Mouse (Mus musculus) embryonic facial prominence, embryonic 15.5 days (tissue): ENCODE results near the gene Fbxl18. TPM values are rescaled to one million over a fixed set of nuclear protein-coding genes. Genes with fewer than 3 reads are reported as not detected.
"Not testable (repeated sequence)": the region's sequence is repeated elsewhere in the genome, so short reads cannot be mapped to it uniquely, and the experiment has no call there.

ENCODE experiments used
- ATAC-seq: fragments of 200-750 bp; cut with Nextera tagmentation; 2 replicates; pipeline ENCODE4 v1.8.0; 2017; ENCODE audit warnings: low read depth, moderate TSS enrichment; ENCODE audit not compliant: insufficient number of reproducible peaks, low FRiP score, low TSS enrichment
- H3K27ac ChIP-seq: fragments of 300-500 bp; sonication (generic); replicated peaks from 2 replicates; pipeline ENCODE4 v1.5.1; 2015; ENCODE audit warnings: mild to moderate bottlenecking, inconsistent platforms
- H3K27me3 ChIP-seq: fragments of 300-500 bp; sonication (generic); 2 replicates; pipeline ENCODE4 v1.6.1; 2015; ENCODE audit warnings: inconsistent platforms
- H3K36me3 ChIP-seq: fragments of 300-500 bp; sonication (generic); 2 replicates; pipeline ENCODE4 v1.6.1; 2015; ENCODE audit warnings: mild to moderate bottlenecking, inconsistent platforms
- H3K4me1 ChIP-seq: fragments of 300-500 bp; sonication (generic); 2 replicates; pipeline ENCODE4 v1.6.1; 2015; ENCODE audit warnings: inconsistent platforms
- H3K4me2 ChIP-seq: fragments of 300-500 bp; sonication (generic); replicated peaks from 2 replicates; pipeline ENCODE4 v1.6.1; 2015; ENCODE audit warnings: mild to moderate bottlenecking, inconsistent platforms
- H3K4me3 ChIP-seq: fragments of 300-500 bp; sonication (generic); replicated peaks from 2 replicates; pipeline ENCODE4 v1.5.1; 2015; ENCODE audit warnings: mild to moderate bottlenecking, inconsistent platforms
- H3K9ac ChIP-seq: fragments of 300-500 bp; sonication (generic); 2 replicates; pipeline ENCODE4 v1.6.1; 2015; ENCODE audit warnings: inconsistent platforms
- H3K9me3 ChIP-seq: fragments of 300-500 bp; sonication (generic); replicated peaks from 2 replicates; pipeline ENCODE4 v1.6.1; 2016; ENCODE audit warnings: inconsistent platforms
- WGBS: fragments of 180-500 bp; shearing (Covaris S2); methylation state at CpG from one replicate; pipeline ENCODE4 v1.1.7; 2015; 5-methylcytosine and 5-hydroxymethylcytosine counted together
- polyA plus RNA-seq: library from polyadenylated mRNA; unstranded; fragments of >200 nt; fragmentation: Nextera tagmentation; extraction: Ambion mirVana; gene quantifications from 2 replicates; pipeline ENCODE4 v1.2.1, GENCODE M21; 2015

The Fbxl18 gene
- polyA plus RNA-seq, 1 experiment from 2014 or later: 11.7 TPM

DNA sequence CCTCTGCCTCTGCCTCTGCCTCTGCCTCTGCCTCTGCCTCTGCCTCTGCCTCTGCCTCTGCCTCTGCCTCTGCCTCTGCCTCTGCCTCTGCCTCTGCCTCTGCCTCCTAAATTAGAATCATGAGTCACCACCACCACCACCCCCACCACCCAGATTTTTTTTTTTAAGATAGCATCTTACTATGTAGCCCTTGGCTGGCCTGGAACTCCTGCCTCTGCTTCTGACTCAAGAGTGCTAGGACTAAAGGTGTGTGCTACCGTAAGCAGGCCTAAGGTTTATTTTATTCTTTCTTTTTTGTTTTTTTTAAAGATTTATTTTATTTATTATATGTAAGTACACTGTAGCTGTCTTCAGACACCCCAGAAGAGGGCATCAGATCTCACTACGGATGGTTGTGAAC, 57.8 kb downstream of the Fbxl18 start:
- H3K27me3 ChIP-seq, H3K27ac ChIP-seq, H3K36me3 ChIP-seq, H3K9me3 ChIP-seq, H3K4me3 ChIP-seq, H3K4me2 ChIP-seq, ATAC-seq, H3K9ac ChIP-seq: not testable (repeated sequence)
- 95% methylated on average over 2 of the region's 2 CpGs for WGBS
- H3K4me1 ChIP-seq: peaks cover 18% of the 10 kb centered on the region; the same call in 1 of the 2 replicates

DNA sequence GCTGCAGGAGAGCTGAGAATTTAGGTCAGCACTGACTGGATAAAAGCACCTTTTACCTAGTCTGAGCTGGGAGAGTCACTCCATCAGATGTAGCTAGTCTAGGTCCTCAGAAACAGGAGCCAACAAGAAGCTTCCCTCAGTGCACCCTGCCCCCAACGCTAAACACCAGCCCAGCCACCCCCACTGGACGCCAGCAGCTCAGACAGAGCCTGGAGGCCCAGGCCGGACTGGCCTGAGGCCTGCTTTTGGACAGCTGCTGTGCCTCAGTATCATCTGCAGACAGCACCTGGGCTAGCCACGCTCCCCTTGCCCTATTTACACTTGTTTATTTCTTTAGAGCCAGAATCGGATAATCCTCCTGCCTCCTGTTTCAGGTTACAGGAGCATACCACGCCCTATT, 58.3 kb downstream of the Fbxl18 start:
- peaks cover 15% of the 10 kb centered on the region; the same call in 1 of the 2 replicates for H3K4me1 ChIP-seq
- no peak overlapping the region for H3K4me3 ChIP-seq
- no peak for ATAC-seq
- H3K27me3 ChIP-seq: no peaks in the 10 kb centered on the region
- H3K9me3 ChIP-seq: no peaks in the 10 kb centered on the region
- 48% methylated on average over 6 of the region's 6 CpGs for WGBS
- H3K9ac ChIP-seq: no peak overlapping the region
- H3K4me2 ChIP-seq: no peak overlapping the region
- no peaks in the 10 kb centered on the region for H3K36me3 ChIP-seq
- no peak overlapping the region for H3K27ac ChIP-seq

DNA sequence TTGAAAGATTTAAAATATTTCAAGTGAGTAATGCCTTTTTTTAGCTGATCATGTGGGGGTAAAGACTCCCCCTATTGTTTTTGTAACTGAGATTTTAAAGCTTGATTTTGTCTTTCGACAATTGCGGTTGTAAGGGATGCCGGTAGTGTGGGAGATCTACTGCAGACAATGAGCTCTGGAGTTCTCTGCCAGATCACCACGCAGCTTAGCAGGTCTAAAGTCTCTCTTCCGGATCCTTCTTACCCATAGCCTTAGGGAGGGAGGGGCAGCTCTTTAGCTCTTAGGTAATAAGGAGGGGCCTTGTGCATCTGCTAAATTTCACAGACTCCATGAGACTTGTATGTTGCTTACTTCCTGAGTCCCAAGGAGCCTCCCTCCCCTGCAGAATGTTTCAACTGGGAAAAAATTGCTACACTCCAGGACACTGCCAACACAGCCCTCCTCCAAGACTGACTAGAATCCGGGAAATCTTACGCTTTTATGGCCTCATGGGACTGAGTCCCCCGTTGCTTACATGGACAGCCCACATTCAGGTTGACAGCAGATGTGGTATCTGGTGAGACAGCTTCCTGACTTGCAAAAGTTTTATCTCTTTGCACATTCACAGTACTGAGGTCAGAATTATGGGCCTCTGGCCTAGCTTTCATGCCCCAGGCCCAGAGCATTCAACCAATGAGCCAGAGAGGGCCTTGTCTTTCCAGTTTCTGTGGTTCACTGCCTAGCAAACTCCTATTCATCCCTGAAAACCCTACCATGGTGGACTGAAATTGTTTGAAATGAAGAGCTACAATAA, 61.4 kb downstream of the Fbxl18 start:
- no peaks in the 10 kb centered on the region for H3K36me3 ChIP-seq
- H3K27ac ChIP-seq: peak overlapping the region; percentile 28; the same call in 1 of the 2 replicates
- 49% methylated on average over 8 of the region's 8 CpGs for WGBS
- H3K4me1 ChIP-seq: 0 out of 2 replicates have a peak, but pooled peaks cover 5% of the 10 kb centered on the region
- H3K27me3 ChIP-seq: no peaks in the 10 kb centered on the region
- H3K4me2 ChIP-seq: no peak overlapping the region
- H3K4me3 ChIP-seq: no peak overlapping the region
- ATAC-seq: no peak
- no peak overlapping the region for H3K9ac ChIP-seq
- no peaks in the 10 kb centered on the region for H3K9me3 ChIP-seq

DNA sequence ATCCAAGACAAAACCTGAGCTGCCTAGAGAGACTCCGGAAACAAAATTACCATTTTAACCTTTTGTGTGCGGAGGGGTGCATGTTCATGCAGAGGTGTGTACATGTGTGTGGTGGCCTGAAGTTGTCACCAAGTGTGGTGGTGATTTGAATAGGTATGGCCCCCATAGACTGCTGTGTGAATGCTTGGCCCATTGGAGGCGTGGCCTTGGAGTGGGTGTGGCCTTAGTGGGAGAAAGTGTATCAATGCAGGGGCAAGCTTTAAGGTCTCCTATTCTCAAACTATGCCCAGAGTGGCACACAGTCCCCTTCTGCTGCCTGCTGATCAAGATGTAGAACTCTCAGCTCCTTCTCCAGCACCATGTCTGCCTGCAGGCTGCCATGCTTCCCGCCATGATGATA, 69.1 kb downstream of the Fbxl18 start:
- 0 out of 2 replicates have a peak overlapping the region, but pooled peaks have one; percentile 1 for H3K27ac ChIP-seq
- no peak for ATAC-seq

DNA sequence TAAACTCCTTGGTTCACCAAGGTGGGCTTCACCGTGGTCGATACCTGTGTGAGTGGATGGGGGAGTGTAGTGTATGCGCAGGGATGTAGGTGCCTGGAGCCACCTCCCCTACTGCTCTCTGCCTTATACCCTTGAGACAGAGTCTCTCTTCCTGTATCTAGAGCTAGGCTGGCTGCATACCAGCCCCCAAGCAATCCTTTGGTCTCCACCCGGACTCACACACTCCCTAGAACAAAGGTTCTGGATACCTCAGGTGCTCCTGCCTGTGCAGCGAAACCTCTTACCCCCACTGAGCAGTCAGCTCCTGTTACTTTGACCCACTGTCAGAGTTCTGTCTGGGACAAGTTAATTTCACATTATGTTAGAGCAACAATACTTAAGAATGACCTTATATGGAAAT, 69.6 kb downstream of the Fbxl18 start:
- H3K9ac ChIP-seq: no peak overlapping the region
- no peaks in the 10 kb centered on the region for H3K36me3 ChIP-seq
- H3K9me3 ChIP-seq: no peaks in the 10 kb centered on the region
- H3K4me2 ChIP-seq: no peak overlapping the region
- 0 out of 2 replicates have a peak overlapping the region, but pooled peaks have one; percentile 1 for H3K27ac ChIP-seq
- no peak overlapping the region for H3K4me3 ChIP-seq
- H3K4me1 ChIP-seq: peaks cover 47% of the 10 kb centered on the region
- no peak for ATAC-seq
- WGBS: 50% methylated on average over 5 of the region's 5 CpGs
- no peaks in the 10 kb centered on the region for H3K27me3 ChIP-seq

More for the DNA sequence above, 69.1 kb downstream of the Fbxl18 start:
- Histone ChIP-seq H3K9ac (no peak overlapping the region), H3K4me1 (peaks cover 47% of the 10 kb centered on the region), H3K36me3 (no peaks in the 10 kb centered on the region), H3K27me3 (no peaks in the 10 kb centered on the region), H3K4me2 (no peak overlapping the region), H3K4me3 (no peak overlapping the region), H3K9me3 (no peaks in the 10 kb centered on the region)
- 72% methylated on average over 4 of the region's 4 CpGs for WGBS

DNA sequence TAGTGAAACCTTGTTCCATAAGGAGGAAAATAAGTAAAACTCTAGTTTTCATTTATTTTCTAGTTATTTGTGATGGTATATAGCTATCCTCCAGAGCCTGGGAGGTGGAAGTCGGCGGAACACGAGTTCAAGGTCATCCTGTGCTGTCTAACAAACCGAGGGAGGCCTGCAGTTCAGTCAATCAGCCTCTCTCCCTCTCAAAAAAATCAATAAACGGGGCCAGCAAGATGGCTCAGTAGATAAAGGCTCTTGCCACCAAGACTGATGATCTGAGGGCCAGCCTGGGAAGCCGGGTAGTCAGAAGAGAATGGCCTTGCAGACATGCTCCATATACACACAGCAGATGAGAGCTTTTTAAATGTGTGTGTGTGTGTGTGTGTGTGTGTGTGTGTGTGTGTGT, 71.1 kb downstream of the Fbxl18 start:
- Histone ChIP-seq H3K9me3 (no peaks in the 10 kb centered on the region), H3K9ac (peak overlapping the region; percentile 27), H3K4me1 (peaks cover 44% of the 10 kb centered on the region), H3K4me3 (peak overlapping the region; percentile 91), H3K36me3 (no peaks in the 10 kb centered on the region), H3K4me2 (peak overlapping the region; percentile 73), H3K27ac (peak overlapping the region; percentile 100), H3K27me3 (no peaks in the 10 kb centered on the region)
- whole genome bisulfite sequencing: 25% methylated on average over 6 of the region's 6 CpGs
- no peak for ATAC-seq

DNA sequence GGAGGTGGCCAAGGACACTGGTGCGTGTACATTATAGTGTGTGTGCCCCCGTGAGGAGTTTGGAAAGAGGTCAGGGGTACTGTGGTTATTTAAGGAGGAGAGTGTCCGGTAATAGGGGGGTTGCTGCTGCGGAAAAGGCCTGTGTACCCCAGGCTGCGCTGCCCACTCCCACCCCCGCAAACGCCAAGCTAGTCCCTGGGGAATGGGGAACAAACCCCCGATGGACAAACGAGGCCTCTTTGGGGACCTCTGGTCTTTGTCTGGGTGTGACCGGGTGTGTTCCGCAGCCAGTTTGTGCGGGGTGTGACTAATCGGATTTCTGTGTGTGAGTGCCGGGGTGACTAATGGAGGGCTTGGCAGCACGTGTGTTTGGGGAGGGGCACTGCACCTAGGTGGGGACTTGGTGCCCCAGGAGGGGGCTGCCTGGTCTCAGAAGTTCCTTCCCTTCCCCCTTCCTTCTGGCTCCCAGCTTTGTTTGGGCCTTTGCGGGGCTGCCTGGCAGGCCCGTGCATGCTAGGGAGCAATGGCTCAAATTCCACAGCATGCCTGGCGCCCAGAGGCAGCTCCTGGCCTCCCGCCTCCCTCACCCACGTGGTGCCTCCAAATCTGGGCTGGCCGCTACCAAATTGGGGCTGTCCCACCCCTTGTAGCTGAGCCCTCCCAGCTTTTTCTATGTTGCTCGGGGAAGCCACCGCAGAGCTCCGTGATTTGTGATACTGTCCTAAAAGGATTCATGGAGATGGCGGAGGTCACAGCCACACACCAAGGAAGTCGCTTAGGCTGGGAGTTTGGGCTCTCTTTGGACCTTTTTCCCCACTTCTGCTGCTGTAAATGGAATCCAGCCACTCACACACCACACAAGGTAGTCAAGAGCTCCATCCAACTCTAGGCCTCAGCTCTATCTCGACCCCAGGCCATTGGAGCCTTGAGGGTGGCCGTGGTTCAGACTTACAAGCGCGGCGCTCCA, 71.8 kb downstream of the Fbxl18 start:
- Histone ChIP-seq H3K9me3 (no peaks in the 10 kb centered on the region), H3K27ac (peak overlapping the region; percentile 100), H3K4me2 (peak overlapping the region; percentile 73), H3K4me1 (peaks cover 44% of the 10 kb centered on the region), H3K9ac (peak overlapping the region; percentile 40), H3K36me3 (no peaks in the 10 kb centered on the region), H3K27me3 (no peaks in the 10 kb centered on the region), H3K4me3 (peak overlapping the region; percentile 91)
- ATAC-seq: peak; percentile 76
- 5% methylated on average over 31 of the region's 31 CpGs for WGBS

DNA sequence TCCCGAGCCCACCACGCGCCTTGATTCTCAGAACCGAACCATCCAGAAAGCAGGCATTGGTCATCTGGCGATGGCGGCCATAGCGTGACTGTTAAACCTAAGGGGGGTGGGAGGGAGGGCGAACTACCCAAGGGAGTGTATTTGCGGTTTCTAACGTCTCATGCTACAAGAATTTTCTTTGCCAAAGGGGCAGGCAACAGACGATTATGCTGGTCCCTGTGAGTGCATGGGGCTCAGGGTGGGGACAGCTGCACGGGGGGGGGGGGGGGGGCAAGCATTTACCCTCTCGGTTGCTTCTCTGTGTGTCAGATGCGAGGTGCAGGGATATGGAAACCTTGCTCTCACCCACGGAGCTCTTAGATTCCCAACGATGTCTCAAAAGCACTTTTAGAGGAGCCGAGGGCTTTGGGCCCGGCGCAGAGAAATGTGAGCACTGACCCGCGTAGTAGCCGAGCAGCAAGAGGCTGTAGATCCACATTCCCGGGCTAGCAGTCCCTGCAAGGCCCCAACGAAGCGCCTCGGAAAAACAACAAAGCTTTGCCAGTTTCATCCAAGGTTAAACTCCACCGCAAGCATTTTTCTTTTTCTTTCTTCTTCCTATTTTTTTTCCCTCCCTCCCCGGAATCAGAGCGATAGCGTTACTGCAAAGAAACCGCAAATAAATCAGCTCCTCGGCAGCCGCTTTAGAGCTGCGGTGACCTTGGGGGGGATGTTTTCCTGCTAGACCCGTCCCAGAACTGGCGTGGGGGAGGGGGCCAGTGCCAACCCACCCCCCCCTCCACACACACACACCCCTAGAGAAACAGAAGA, 72.7 kb downstream of the Fbxl18 start:
- Histone ChIP-seq H3K9ac (peak overlapping the region; percentile 94), H3K9me3 (no peaks in the 10 kb centered on the region), H3K4me2 (peak overlapping the region; percentile 73), H3K27ac (peak overlapping the region; percentile 100), H3K36me3 (no peaks in the 10 kb centered on the region), H3K27me3 (no peaks in the 10 kb centered on the region), H3K4me1 (peaks cover 44% of the 10 kb centered on the region), H3K4me3 (peak overlapping the region; percentile 91)
- ATAC-seq: no peak
- under 1% methylated on average over 36 of the region's 36 CpGs for WGBS

DNA sequence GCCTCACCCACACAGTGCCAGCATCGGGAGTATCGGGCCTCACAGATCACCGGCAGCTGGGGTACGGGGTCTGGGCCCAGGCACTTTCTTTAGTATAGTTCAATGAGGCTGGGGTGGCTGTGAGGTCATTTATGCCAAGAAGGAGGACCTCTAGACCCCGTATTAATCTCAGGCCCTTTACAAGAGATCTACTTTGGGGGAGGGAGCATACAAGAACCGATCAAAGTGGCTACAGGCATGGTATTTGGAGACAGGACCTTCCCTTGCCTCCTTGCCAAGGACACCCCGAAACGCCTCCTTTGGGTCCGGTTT, 73.3 kb downstream of the Fbxl18 start:
- H3K4me3 ChIP-seq: peak overlapping the region; percentile 91
- peak overlapping the region; percentile 73 for H3K4me2 ChIP-seq
- no peaks in the 10 kb centered on the region for H3K36me3 ChIP-seq
- peak overlapping the region; percentile 100 for H3K27ac ChIP-seq
- H3K27me3 ChIP-seq: no peaks in the 10 kb centered on the region
- H3K9me3 ChIP-seq: no peaks in the 10 kb centered on the region
- H3K9ac ChIP-seq: peak overlapping the region; percentile 94
- ATAC-seq: no peak
- WGBS: 2% methylated on average over 9 of the region's 9 CpGs
- peaks cover 44% of the 10 kb centered on the region for H3K4me1 ChIP-seq

DNA sequence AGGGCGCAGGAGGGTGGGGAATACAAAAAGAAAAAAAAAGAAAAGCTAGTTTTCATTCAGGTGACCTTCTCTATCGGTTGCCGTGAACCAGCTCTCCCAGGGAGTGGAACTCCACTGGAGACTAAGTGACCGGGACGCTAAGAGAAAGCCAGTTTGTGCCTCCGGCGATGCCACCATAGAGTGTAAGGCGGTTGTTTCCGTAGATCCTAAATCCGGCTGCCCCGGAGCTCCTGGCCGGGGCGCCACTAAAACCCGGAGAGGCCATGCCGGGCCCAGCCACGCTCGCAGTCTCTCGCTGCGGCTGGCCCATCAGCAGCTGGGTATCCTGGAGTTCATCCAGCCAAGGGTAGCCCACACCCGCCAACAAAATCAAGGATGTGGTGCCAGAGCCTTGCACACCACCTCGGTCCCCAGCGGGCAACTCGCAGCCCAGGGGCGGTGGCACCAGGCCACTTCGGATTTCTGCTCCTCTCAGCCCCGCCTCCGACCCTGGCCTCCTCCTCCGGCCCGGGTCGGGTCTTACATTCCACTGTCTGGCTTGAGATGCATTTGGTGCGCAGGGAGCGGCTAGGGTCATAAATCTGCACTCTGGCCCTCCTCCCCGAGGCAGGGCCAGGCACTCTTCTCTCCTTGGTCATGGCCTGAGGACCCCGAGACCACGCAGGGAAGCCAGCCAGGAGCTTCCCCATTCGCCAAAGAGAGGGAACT, 73.8 kb downstream of the Fbxl18 start:
- H3K4me1 ChIP-seq: peaks cover 42% of the 10 kb centered on the region
- no peaks in the 10 kb centered on the region for H3K27me3 ChIP-seq
- H3K4me2 ChIP-seq: peak overlapping the region; percentile 73
- peak overlapping the region; percentile 100 for H3K27ac ChIP-seq
- H3K36me3 ChIP-seq: no peaks in the 10 kb centered on the region
- H3K9me3 ChIP-seq: no peaks in the 10 kb centered on the region
- H3K9ac ChIP-seq: peak overlapping the region; percentile 94
- under 1% methylated on average over 35 of the region's 36 CpGs for WGBS
- ATAC-seq: peak; percentile 25
- H3K4me3 ChIP-seq: peak overlapping the region; percentile 91
